Mouse (Mus musculus) lung, adult 2 months (tissue): ENCODE data around the gene Gm8947.
"Not testable (repeated sequence)": the region's sequence is repeated elsewhere in the genome, so short reads cannot be mapped to it uniquely, and the experiment has no call there.

ENCODE experiments used
- CTCF ChIP-seq: fragments of 200-500 bp; IDR thresholded peaks from 2 replicates; pipeline ENCODE4 v1.5.1; 2011; ENCODE audit warnings: mild to moderate bottlenecking, low read length, control low read depth; ENCODE audit not compliant: insufficient read depth
- POLR2A ChIP-seq: fragments of 200-500 bp; IDR thresholded peaks from 2 replicates; pipeline ENCODE4 v1.6.1; 2011; ENCODE audit warnings: low read depth, mild to moderate bottlenecking, control low read depth, low read length, borderline replicate concordance; ENCODE audit errors: extremely low read depth

DNA sequence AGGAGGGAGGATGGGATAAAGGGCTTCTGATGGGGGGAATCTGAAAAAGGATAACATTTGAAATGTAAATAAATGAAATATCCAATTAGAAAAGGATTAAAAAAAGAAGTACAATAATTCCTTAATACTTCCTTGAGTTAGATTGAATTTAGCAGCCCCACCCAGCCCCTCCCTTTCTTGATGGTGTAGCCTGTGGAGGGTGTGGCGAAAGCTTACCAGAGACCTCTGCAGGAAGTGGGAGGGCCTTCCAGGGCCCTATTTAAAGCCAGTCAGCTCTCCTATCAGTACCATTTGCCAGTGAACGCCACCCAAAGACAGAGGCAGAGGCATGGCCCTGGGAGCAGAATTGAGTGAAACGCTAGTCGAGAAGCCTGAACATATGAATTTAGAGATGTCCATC lies 5.9 kb downstream of the Gm8947 start, which contains the start of gene Gm47995:
- not testable (repeated sequence) for TF ChIP-seq POLR2A, CTCF
